Mouse (Mus musculus) MEL (cell line): ENCODE measurements around the gene Mill2. TPM values are rescaled to one million over a fixed set of nuclear protein-coding genes. Genes with fewer than 3 reads are reported as not detected.

Experiments used
- DNase-seq: peaks from one replicate; pipeline ENCODE4 v3.0.0; 2011; ENCODE audit warnings: low read depth, low spot score
- H3K27ac ChIP-seq: 2 replicates; pipeline ENCODE4 v1.5.1; 2012; ENCODE audit warnings: low read depth, mild to moderate bottlenecking, control low read depth, low read length, moderate library complexity; ENCODE audit not compliant: control insufficient read depth
- H3K27me3 ChIP-seq, 2 experiments: fragments of 150-350 bp in 1 of 2; sonication (generic) in 1 of 2; 2 replicates each; pipeline ENCODE4 v1.6.1; 2012; ENCODE audit warnings: low read length in 2 of 2, mild to moderate bottlenecking in 2 of 2, improper control_type of control experiment in 1 of 2, moderate library complexity in 1 of 2; ENCODE audit not compliant: insufficient read depth in 2 of 2, control insufficient read depth in 1 of 2
- H3K36me3 ChIP-seq, 2 experiments: 2 replicates each; pipeline ENCODE4 v1.6.1; 2012 to 2014; ENCODE audit warnings: low read length in 2 of 2, improper control_type of control experiment in 1 of 2, inconsistent platforms in 1 of 2, mild to moderate bottlenecking in 1 of 2; ENCODE audit not compliant: insufficient read depth in 2 of 2, control insufficient read depth in 1 of 2
- H3K4me1 ChIP-seq, 2 experiments: fragments of 150-350 bp in 1 of 2; sonication (generic) in 1 of 2; 2 replicates each; pipeline ENCODE4 v1.6.1; 2012; ENCODE audit warnings: low read length in 2 of 2, improper control_type of control experiment in 1 of 2, mild to moderate bottlenecking in 1 of 2; ENCODE audit not compliant: insufficient read depth in 2 of 2, control insufficient read depth in 1 of 2
- H3K4me3 ChIP-seq, 2 experiments: fragments of 150-350 bp in 1 of 2; sonication (generic) in 1 of 2; 2 replicates each; pipeline ENCODE4 v1.5.1; 2012; ENCODE audit warnings: low read depth in 2 of 2, low read length in 2 of 2, mild to moderate bottlenecking in 2 of 2, moderate library complexity in 2 of 2, control low read depth in 1 of 2, improper control_type of control experiment in 1 of 2; ENCODE audit not compliant: control insufficient read depth in 1 of 2, insufficient read depth in 1 of 2
- H3K79me2 ChIP-seq: 2 replicates; pipeline ENCODE4 v1.6.1; 2012; ENCODE audit warnings: mild to moderate bottlenecking, low read length, moderate library complexity; ENCODE audit not compliant: control insufficient read depth, poor library complexity, insufficient read depth
- H3K9ac ChIP-seq: 2 replicates; pipeline ENCODE4 v1.6.1; 2012; ENCODE audit warnings: low read depth, mild to moderate bottlenecking, control low read depth, low read length, moderate library complexity; ENCODE audit not compliant: control insufficient read depth, poor library complexity, severe bottlenecking
- H3K9me3 ChIP-seq: fragments of 150-350 bp; sonication (generic); replicated peaks from 2 replicates; pipeline ENCODE4 v1.6.1; 2012; ENCODE audit warnings: mild to moderate bottlenecking, low read length, improper control_type of control experiment, moderate library complexity; ENCODE audit not compliant: insufficient read depth
- BHLHE40 ChIP-seq: IDR thresholded peaks from 2 replicates; pipeline ENCODE4 v1.6.1; 2012; ENCODE audit warnings: low read depth, mild to moderate bottlenecking, inconsistent platforms, low read length, improper control_type of control experiment, borderline replicate concordance
- CHD1 ChIP-seq: IDR thresholded peaks from 2 replicates; pipeline ENCODE4 v1.6.1; 2012; ENCODE audit warnings: low read depth, mild to moderate bottlenecking, inconsistent platforms, low read length, improper control_type of control experiment
- CTCF ChIP-seq, 3 experiments: IDR thresholded peaks in 2 of 3; conservative IDR thresholded peaks in 1 of 3; 2 replicates each; pipeline ENCODE4 v1.5.1; 2011 to 2012; ENCODE audit warnings: low read length in 3 of 3, low read depth in 2 of 3, mild to moderate bottlenecking in 2 of 3, improper control_type of control experiment in 1 of 3, inconsistent platforms in 1 of 3, mixed read lengths in 1 of 3, moderate library complexity in 1 of 3; ENCODE audit not compliant: control insufficient read depth in 1 of 3, insufficient read depth in 1 of 3, poor library complexity in 1 of 3, severe bottlenecking in 1 of 3
- ELF1 ChIP-seq: IDR thresholded peaks from 2 replicates; pipeline ENCODE4 v1.6.1; 2014; ENCODE audit warnings: low read depth, mild to moderate bottlenecking, inconsistent platforms, low read length, improper control_type of control experiment, moderate library complexity
- ETS1 ChIP-seq: IDR thresholded peaks from 2 replicates; pipeline ENCODE4 v1.6.1; 2012; ENCODE audit warnings: low read depth, mild to moderate bottlenecking, inconsistent platforms, low read length, improper control_type of control experiment, moderate library complexity
- GATA1 ChIP-seq: IDR thresholded peaks from 2 replicates; pipeline ENCODE4 v1.6.1; 2011; ENCODE audit warnings: low read depth, low read length, improper control_type of control experiment
- MAX ChIP-seq: IDR thresholded peaks from 2 replicates; pipeline ENCODE4 v1.6.1; 2011; ENCODE audit warnings: low read length, improper control_type of control experiment
- MEF2A ChIP-seq: IDR thresholded peaks from 2 replicates; pipeline ENCODE4 v1.6.1; 2014; ENCODE audit warnings: low read depth, mild to moderate bottlenecking, inconsistent platforms, low read length, improper control_type of control experiment; ENCODE audit not compliant: poor library complexity, insufficient replicate concordance, severe bottlenecking; ENCODE audit errors: extremely low read depth
- MXI1 ChIP-seq: IDR thresholded peaks from 2 replicates; pipeline ENCODE4 v1.6.1; 2011; ENCODE audit warnings: mild to moderate bottlenecking, low read depth, low read length, improper control_type of control experiment
- MYB ChIP-seq: IDR thresholded peaks from 2 replicates; pipeline ENCODE4 v1.6.1; 2011; ENCODE audit warnings: mild to moderate bottlenecking, low read depth, low read length, improper control_type of control experiment
- MYC ChIP-seq: IDR thresholded peaks from 2 replicates; pipeline ENCODE4 v1.6.1; 2011; ENCODE audit warnings: low read depth, mild to moderate bottlenecking, low read length, improper control_type of control experiment, moderate library complexity
- POLR2A ChIP-seq, 2 experiments: IDR thresholded peaks; 2 replicates each; pipeline ENCODE4 v1.6.1; 2011 to 2012; ENCODE audit warnings: low read length in 2 of 2, mild to moderate bottlenecking in 2 of 2, control low read depth in 1 of 2, improper control_type of control experiment in 1 of 2, low read depth in 1 of 2, moderate library complexity in 1 of 2; ENCODE audit not compliant: control insufficient read depth in 1 of 2, insufficient read depth in 1 of 2, poor library complexity in 1 of 2
- POLR2AphosphoS5 ChIP-seq: IDR thresholded peaks from 2 replicates; pipeline ENCODE4 v1.6.1; 2012; ENCODE audit warnings: low read depth, borderline replicate concordance, mild to moderate bottlenecking, inconsistent platforms, low read length, moderate library complexity, mixed read lengths
- RAD21 ChIP-seq: IDR thresholded peaks from 2 replicates; pipeline ENCODE4 v1.6.1; 2011; ENCODE audit warnings: mild to moderate bottlenecking, low read depth, low read length, improper control_type of control experiment
- SMC3 ChIP-seq: IDR thresholded peaks from 2 replicates; pipeline ENCODE4 v1.6.1; 2011; ENCODE audit warnings: low read depth, low read length, improper control_type of control experiment
- TCF12 ChIP-seq: IDR thresholded peaks from 2 replicates; pipeline ENCODE4 v1.6.1; 2014; ENCODE audit warnings: low read depth, mild to moderate bottlenecking, inconsistent platforms, low read length, improper control_type of control experiment, moderate library complexity
- UBTF ChIP-seq: IDR thresholded peaks from 2 replicates; pipeline ENCODE4 v1.6.1; 2012; ENCODE audit warnings: low read depth, mild to moderate bottlenecking, inconsistent platforms, low read length, improper control_type of control experiment, moderate library complexity, borderline replicate concordance; ENCODE audit not compliant: insufficient read depth
- USF2 ChIP-seq, 2 experiments: IDR thresholded peaks; 2 replicates each; pipeline ENCODE4 v1.6.1; 2011 to 2012; ENCODE audit warnings: improper control_type of control experiment in 2 of 2, low read length in 2 of 2, borderline replicate concordance in 1 of 2, inconsistent platforms in 1 of 2, low read depth in 1 of 2, mild to moderate bottlenecking in 1 of 2; ENCODE audit not compliant: insufficient read depth in 1 of 2
- ZKSCAN1 ChIP-seq: IDR thresholded peaks from 2 replicates; pipeline ENCODE4 v1.6.1; 2012; ENCODE audit warnings: low read depth, mild to moderate bottlenecking, inconsistent platforms, low read length, improper control_type of control experiment, moderate library complexity
- ZNF384 ChIP-seq: IDR thresholded peaks from 2 replicates; pipeline ENCODE4 v1.6.1; 2012; ENCODE audit warnings: low read depth, mild to moderate bottlenecking, inconsistent platforms, low read length, improper control_type of control experiment
- polyA plus RNA-seq, 2 experiments: library from polyadenylated mRNA; stranded (reverse) in 1 of 2; unstranded in 1 of 2; fragments of >175 nt in 1 of 2; fragments of >200 nt in 1 of 2; gene quantifications; 2 replicates each; pipeline versions ENCODE4 v1.2.1 to v1.2.4; 2012; ENCODE audit warnings: low replicate concordance in 2 of 2, low read depth in 1 of 2; ENCODE audit not compliant: insufficient read length in 2 of 2, insufficient read depth in 1 of 2, missing spikeins in 1 of 2
- total RNA-seq: library from RNA; depleted of rRNA; stranded (reverse); fragments of 300-350 nt; gene quantifications from 2 replicates; pipeline ENCODE4 v1.2.3, GENCODE M21; 2012

Mill2 gene
- total and polyA plus RNA-seq, 3 experiments, result 0.08 to 0.13 TPM; not detected in 1

- Histone ChIP-seq H3K9ac (no peak overlapping the region), H3K36me3 (peaks cover 0 to 3% of the 10 kb centered on the region in 2 experiments; a peak in 2 of 4 replicates), H3K4me1 (peaks cover 7 to 16% of the 10 kb centered on the region in 2 experiments), H3K79me2 (no peaks in the 10 kb centered on the region), H3K4me3 (no peak overlapping the region), H3K9me3 (no peaks in the 10 kb centered on the region), H3K27ac (no peak overlapping the region), H3K27me3 (no peaks in the 10 kb centered on the region)
- TF ChIP-seq MYB (no peak), POLR2A (IDR thresholded peaks at IDR 0.05; ENCODE audit: control insufficient read depth in 1 of 2, insufficient read depth in 1 of 2, low read depth in 1 of 2, low read length in 2 of 2, poor library complexity in 1 of 2) (no peak), BHLHE40 (no peak), ZKSCAN1 (no peak), USF2 (IDR thresholded peaks at IDR 0.05; ENCODE audit: borderline replicate concordance in 1 of 2, insufficient read depth in 1 of 2, low read depth in 1 of 2, low read length in 2 of 2) (no peak), TCF12 (no peak), MEF2A (no peak), CHD1 (no peak), MXI1 (no peak), CTCF (IDR thresholded peaks at IDR 0.05 in 2 of 3, conservative IDR thresholded peaks at IDR 0.05 in 1 of 3; ENCODE audit: control insufficient read depth in 1 of 3, insufficient read depth in 1 of 3, low read depth in 2 of 3, low read length in 3 of 3, poor library complexity in 1 of 3, severe bottlenecking in 1 of 3) (no peak), RAD21 (no peak), ZNF384 (no peak), POLR2AphosphoS5 (no peak), MYC (no peak), ETS1 (no peak), UBTF (no peak), MAX (no peak)
- no peak for DNase-seq
Measured at GRCm38 (mm10) chr7:18827792-18828546, 11.8 kb upstream of the Mill2 start.

GRCm38 (mm10) chr7:18828592-18828991, 11.2 kb upstream of the Mill2 start:
- peaks cover 7 to 16% of the 10 kb centered on the region in 2 experiments for H3K4me1 ChIP-seq
- H3K36me3 ChIP-seq, result peaks cover 0 to 3% of the 10 kb centered on the region in 2 experiments; a peak in 2 of 4 replicates
- peak; percentile 42 for DNase-seq
- TF ChIP-seq GATA1, result no peak
- peak; percentile 31; the same call in 1 of the 2 replicates for TF ChIP-seq SMC3
- 0 out of 2 replicates have a peak, but pooled peaks have one; percentile 11 for TF ChIP-seq ELF1
- TF ChIP-seq RAD21, result peak; percentile 3; the same call in 1 of the 2 replicates
- peak; percentile 44 to 57 (median 48) for TF ChIP-seq CTCF (IDR thresholded peaks at IDR 0.05 in 2 of 3, conservative IDR thresholded peaks at IDR 0.05 in 1 of 3; ENCODE audit: control insufficient read depth in 1 of 3, insufficient read depth in 1 of 3, low read depth in 2 of 3, low read length in 3 of 3, poor library complexity in 1 of 3, severe bottlenecking in 1 of 3)
- no peaks in the 10 kb centered on the region for H3K9me3 ChIP-seq
- no peaks in the 10 kb centered on the region for H3K79me2 ChIP-seq
- H3K9ac ChIP-seq, result no peak overlapping the region
- H3K27me3 ChIP-seq, result no peaks in the 10 kb centered on the region
- no peak overlapping the region for H3K4me3 ChIP-seq
- H3K27ac ChIP-seq, result no peak overlapping the region
